Mouse (Mus musculus) small intestine, adult 2 months (tissue): ENCODE measurements around the gene Rfc5.

Experiments used
- CTCF ChIP-seq: fragments of 200-500 bp; IDR thresholded peaks from 2 replicates; pipeline ENCODE4 v1.5.1; 2012; ENCODE audit warnings: low read depth, mild to moderate bottlenecking, control low read depth, inconsistent platforms, low read length, moderate library complexity, mixed read lengths; ENCODE audit not compliant: insufficient replicate concordance, insufficient read length; ENCODE audit errors: extremely low read depth
- POLR2A ChIP-seq: fragments of 200-500 bp; IDR thresholded peaks from 2 replicates; pipeline ENCODE4 v1.6.1; 2012; ENCODE audit warnings: low read depth, mild to moderate bottlenecking, control low read depth, inconsistent platforms, low read length, moderate library complexity

DNA sequence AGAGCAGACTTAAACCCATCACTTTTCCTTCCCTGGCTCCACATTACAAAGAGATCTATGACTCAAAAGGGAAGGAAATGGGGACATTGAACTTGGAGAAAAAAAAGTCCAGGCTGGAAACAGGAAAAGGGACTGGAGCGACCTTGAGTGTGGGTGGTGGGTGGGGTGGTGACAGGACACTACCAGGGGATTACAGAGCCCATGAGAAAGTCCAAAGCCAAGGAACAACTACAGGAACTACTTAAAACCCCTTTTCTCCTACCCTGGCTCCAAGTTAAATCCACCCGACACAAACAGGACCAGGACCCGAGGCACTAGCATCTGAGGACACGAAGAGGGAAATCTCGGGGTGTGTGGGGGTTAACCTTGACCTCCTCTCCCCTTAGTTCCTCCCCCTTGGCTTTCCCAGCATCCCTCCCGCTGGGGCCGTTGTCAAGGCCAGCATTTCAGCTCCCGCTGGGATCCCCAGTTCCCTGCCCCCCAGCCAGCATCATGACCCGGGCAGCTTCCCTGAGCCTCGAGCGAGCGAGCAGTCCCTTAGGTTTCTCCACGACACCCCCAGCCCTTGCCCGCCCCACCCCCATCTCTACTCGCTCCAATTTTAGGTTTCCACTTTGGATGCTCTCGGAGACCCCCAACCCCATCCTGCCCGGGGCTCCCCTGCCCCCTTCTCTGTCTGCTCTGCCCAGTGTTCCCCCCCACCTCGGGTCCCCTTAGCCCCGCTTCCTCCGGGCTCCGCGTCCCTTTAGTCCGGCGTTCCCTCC lies 32.3 kb downstream of the Rfc5 start:
- TF ChIP-seq CTCF: no peak
- TF ChIP-seq POLR2A: no peak; the same call in 1 of the 2 replicates
